Mouse (Mus musculus) hindbrain, embryonic 11.5 days (tissue): ENCODE measurements at regions not wholly inside any gene's neighbourhood (a gene's known extent, or its start where the extent isn't known, plus 50 kb on each side); places are given as distances from the start of the nearest gene placed in this dataset.

Experiments used
- ATAC-seq: fragments of 200-750 bp; cut with Nextera tagmentation; 2 replicates; pipeline ENCODE4 v1.8.0; 2017; ENCODE audit warnings: mild to moderate bottlenecking, moderate TSS enrichment, moderate library complexity; ENCODE audit not compliant: low FRiP score
- DNase-seq: peaks from one replicate; pipeline ENCODE4 v3.0.0-alpha.2; 2015; ENCODE audit warnings: low spot score
- H3K27ac ChIP-seq: fragments of 300-500 bp; sonication (generic); 2 replicates; pipeline ENCODE4 v1.5.1; 2014; ENCODE audit warnings: mild to moderate bottlenecking, low read depth, low read length
- H3K27me3 ChIP-seq: fragments of 300-500 bp; sonication (generic); 2 replicates; pipeline ENCODE4 v1.6.1; 2014; ENCODE audit warnings: mild to moderate bottlenecking, low read length, moderate library complexity, mixed read lengths; ENCODE audit not compliant: control insufficient read depth, insufficient read depth
- H3K36me3 ChIP-seq: fragments of 300-500 bp; sonication (generic); 2 replicates; pipeline ENCODE4 v1.6.1; 2014; ENCODE audit warnings: mild to moderate bottlenecking, low read length, moderate library complexity, mixed read lengths; ENCODE audit not compliant: control insufficient read depth, insufficient read depth
- H3K4me1 ChIP-seq: fragments of 300-500 bp; sonication (generic); replicated peaks from 2 replicates; pipeline ENCODE4 v1.6.1; 2014; ENCODE audit warnings: low read length, mixed read lengths; ENCODE audit not compliant: control insufficient read depth, insufficient read depth
- H3K4me2 ChIP-seq: fragments of 300-500 bp; sonication (generic); replicated peaks from 2 replicates; pipeline ENCODE4 v1.6.1; 2014; ENCODE audit warnings: mild to moderate bottlenecking, low read depth, low read length
- H3K4me3 ChIP-seq: fragments of 300-500 bp; sonication (generic); 2 replicates; pipeline ENCODE4 v1.5.1; 2014; ENCODE audit warnings: low read depth, low read length
- H3K9ac ChIP-seq: fragments of 300-500 bp; sonication (generic); 2 replicates; pipeline ENCODE4 v1.6.1; 2014; ENCODE audit warnings: low read depth, low read length
- H3K9me3 ChIP-seq: fragments of 300-500 bp; sonication (generic); 2 replicates; pipeline ENCODE4 v1.6.1; 2016; ENCODE audit warnings: low read length; ENCODE audit not compliant: control insufficient read depth
- whole genome bisulfite sequencing: fragments of 180-500 bp; shearing (Covaris S2); extraction: QIAGEN DNeasy Blood & Tissue Kit; methylation state at CpG from one replicate; pipeline ENCODE4 v1.1.7; 2014; 5-methylcytosine and 5-hydroxymethylcytosine counted together

- Histone ChIP-seq H3K4me3 (no peak overlapping the region), H3K9me3 (no peaks in the 10 kb centered on the region), H3K27me3 (no peaks in the 10 kb centered on the region), H3K4me1 (no peaks in the 10 kb centered on the region), H3K4me2 (no peak overlapping the region), H3K9ac (no peak overlapping the region), H3K36me3 (no peaks in the 10 kb centered on the region), H3K27ac (no peak overlapping the region)
- WGBS, result 88% methylated on average over 5 of the region's 5 CpGs
- DNase-seq, result no peak
- no peak for ATAC-seq
Observed at GRCm38 (mm10) chr3:40138671-40139070, 392.4 kb upstream of the Intu start.

- H3K4me3 ChIP-seq, result no peak overlapping the region
- WGBS, result 91% methylated on average over 5 of the region's 5 CpGs
- no peaks in the 10 kb centered on the region for H3K9me3 ChIP-seq
- DNase-seq (no peak), ATAC-seq (no peak)
- no peaks in the 10 kb centered on the region for H3K36me3 ChIP-seq
- no peak overlapping the region for H3K4me2 ChIP-seq
- no peak overlapping the region for H3K9ac ChIP-seq
- H3K27me3 ChIP-seq, result no peaks in the 10 kb centered on the region
- no peaks in the 10 kb centered on the region for H3K4me1 ChIP-seq
- H3K27ac ChIP-seq, result no peak overlapping the region
Observed at GRCm38 (mm10) chr3:40142229-40142628, 388.9 kb upstream of the Intu start.

- no peaks in the 10 kb centered on the region for H3K4me1 ChIP-seq
- no peaks in the 10 kb centered on the region for H3K9me3 ChIP-seq
- H3K4me3 ChIP-seq, result no peak overlapping the region
- H3K9ac ChIP-seq, result no peak overlapping the region
- DNase-seq, result no peak
- no peak overlapping the region for H3K27ac ChIP-seq
- no peak for ATAC-seq
- 75% methylated on average over 6 of the region's 6 CpGs for WGBS
- H3K36me3 ChIP-seq, result no peaks in the 10 kb centered on the region
- H3K4me2 ChIP-seq, result no peak overlapping the region
- H3K27me3 ChIP-seq, result no peaks in the 10 kb centered on the region
Observed at GRCm38 (mm10) chr3:40158631-40159030, 372.5 kb upstream of the Intu start.

DNA sequence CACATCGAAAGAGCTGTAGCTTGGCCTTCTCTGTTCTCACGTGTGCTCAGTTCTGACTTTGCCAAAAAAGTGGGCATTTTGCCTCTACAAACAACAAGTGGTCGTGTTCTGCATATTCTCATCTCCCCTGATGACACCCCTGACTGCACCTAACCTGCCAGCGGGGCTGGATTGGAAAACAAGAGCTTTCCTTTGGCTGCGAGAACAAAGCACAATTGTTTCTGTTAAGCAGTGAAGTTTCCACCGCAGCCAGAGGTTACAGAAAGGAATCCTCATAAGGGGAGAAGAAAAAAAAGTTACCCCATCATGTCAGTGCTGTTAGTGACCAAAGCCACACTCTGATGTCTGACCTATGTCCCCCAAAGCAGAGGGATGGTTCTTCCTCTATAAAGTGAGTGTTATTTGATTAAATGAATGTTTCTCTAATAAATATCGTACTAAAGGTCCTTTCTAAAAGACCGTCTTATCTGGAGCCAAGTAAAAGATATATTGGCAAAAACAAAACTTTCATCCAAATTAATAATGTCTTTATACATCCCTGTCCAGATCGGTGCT lies 371.4 kb upstream of the Intu start:
- Histone ChIP-seq H3K4me3 (no peak overlapping the region), H3K9ac (no peak overlapping the region), H3K36me3 (no peaks in the 10 kb centered on the region), H3K27me3 (no peaks in the 10 kb centered on the region), H3K27ac (no peak overlapping the region), H3K4me2 (no peak overlapping the region), H3K4me1 (no peaks in the 10 kb centered on the region), H3K9me3 (no peaks in the 10 kb centered on the region)
- WGBS, result 60% methylated on average over 9 of the region's 9 CpGs
- DNase-seq (peak; percentile 10), ATAC-seq (no peak)

DNA sequence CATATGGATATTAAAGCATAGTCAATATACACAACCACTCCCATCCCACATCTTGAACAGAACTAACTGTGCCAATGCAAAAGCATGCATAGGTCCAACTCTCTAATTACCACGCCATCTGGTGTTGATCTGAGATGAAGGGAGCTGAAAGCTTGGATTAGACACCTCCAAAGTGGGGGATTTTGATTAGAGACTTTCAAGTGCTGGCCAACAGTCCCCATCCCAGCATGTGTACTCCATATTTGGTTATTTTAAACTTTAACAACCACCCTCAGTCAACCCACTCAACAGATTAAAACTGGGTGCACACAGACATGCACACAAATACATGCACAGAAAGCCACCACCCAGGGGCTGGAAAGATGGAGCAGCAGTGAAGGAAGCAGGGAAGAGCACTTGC lies 366.9 kb upstream of the Intu start:
- H3K4me1 ChIP-seq, result no peaks in the 10 kb centered on the region
- WGBS, result 76% methylated on average over 1 of the region's 1 CpGs
- DNase-seq, result no peak
- no peaks in the 10 kb centered on the region for H3K9me3 ChIP-seq
- no peak overlapping the region for H3K4me3 ChIP-seq
- no peaks in the 10 kb centered on the region for H3K36me3 ChIP-seq
- no peak for ATAC-seq
- H3K4me2 ChIP-seq, result no peak overlapping the region
- no peaks in the 10 kb centered on the region for H3K27me3 ChIP-seq
- H3K27ac ChIP-seq, result no peak overlapping the region
- H3K9ac ChIP-seq, result no peak overlapping the region

GRCm38 (mm10) chr3:40167970-40168626 lies 363.0 kb upstream of the Intu start:
- WGBS, result 73% methylated on average over 12 of the region's 12 CpGs
- no peak overlapping the region for H3K9ac ChIP-seq
- H3K27me3 ChIP-seq, result no peaks in the 10 kb centered on the region
- H3K4me1 ChIP-seq, result no peaks in the 10 kb centered on the region
- ATAC-seq (no peak), DNase-seq (peak; percentile 5)
- H3K4me3 ChIP-seq, result no peak overlapping the region
- no peaks in the 10 kb centered on the region for H3K9me3 ChIP-seq
- no peaks in the 10 kb centered on the region for H3K36me3 ChIP-seq
- H3K27ac ChIP-seq, result no peak overlapping the region
- no peak overlapping the region for H3K4me2 ChIP-seq

- WGBS, result 94% methylated on average over 2 of the region's 2 CpGs
- no peak overlapping the region for H3K4me2 ChIP-seq
- no peaks in the 10 kb centered on the region for H3K9me3 ChIP-seq
- no peak for ATAC-seq
- no peaks in the 10 kb centered on the region for H3K4me1 ChIP-seq
- no peaks in the 10 kb centered on the region for H3K36me3 ChIP-seq
- no peak overlapping the region for H3K4me3 ChIP-seq
- H3K27me3 ChIP-seq, result no peaks in the 10 kb centered on the region
- no peak overlapping the region for H3K27ac ChIP-seq
- no peak overlapping the region for H3K9ac ChIP-seq
- DNase-seq, result no peak
Observed at GRCm38 (mm10) chr3:40169590-40169989, 361.5 kb upstream of the Intu start.

GRCm38 (mm10) chr3:40179726-40180317 lies 351.3 kb upstream of the Intu start:
- Histone ChIP-seq H3K27ac (no peak overlapping the region), H3K4me3 (no peak overlapping the region), H3K9ac (no peak overlapping the region), H3K27me3 (no peaks in the 10 kb centered on the region), H3K36me3 (no peaks in the 10 kb centered on the region), H3K4me1 (no peaks in the 10 kb centered on the region), H3K9me3 (no peaks in the 10 kb centered on the region), H3K4me2 (no peak overlapping the region)
- ATAC-seq (no peak), DNase-seq (no peak)
- WGBS, result 78% methylated on average over 3 of the region's 3 CpGs
